Mouse (Mus musculus): Measurements from ENCODE around the gene Itgb2.

The Itgb2 gene

GRCm38 (mm10) chr10:77550874-77551273, 20.8 kb downstream of the Itgb2 start:
- no peak for DNase-seq (ENCODE audit: low spot score in 2 of 2)

GRCm38 (mm10) chr10:77552162-77552561, 22.1 kb downstream of the Itgb2 start:
- no peak for DNase-seq (ENCODE audit: low spot score in 2 of 2)

- DNase-seq (ENCODE audit: low spot score in 2 of 2) = no peak
Observed at GRCm38 (mm10) chr10:77553285-77553684, 23.2 kb downstream of the Itgb2 start.

- DNase-seq (ENCODE audit: low spot score in 2 of 2) = no peak
Observed at GRCm38 (mm10) chr10:77554918-77555317, 24.9 kb downstream of the Itgb2 start.

DNA sequence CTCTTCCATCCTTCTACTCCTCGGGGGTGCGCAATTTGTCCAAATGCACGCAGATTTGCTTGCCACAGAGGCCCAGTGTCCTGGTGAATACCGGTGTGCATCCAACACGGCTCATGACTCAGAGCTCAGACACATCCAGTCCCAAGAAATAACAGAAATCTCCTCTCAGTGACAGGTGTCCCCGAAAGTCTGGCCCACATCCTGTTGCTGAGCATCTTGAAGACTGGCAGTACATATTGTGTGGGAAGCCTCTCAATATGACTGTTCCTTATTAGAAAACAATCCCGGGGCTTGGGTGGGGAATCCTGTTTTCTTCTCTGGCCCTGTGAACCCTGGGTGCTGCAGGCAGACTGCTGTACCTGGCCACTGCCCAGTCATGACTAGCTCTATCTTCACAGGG, 26.6 kb downstream of the Itgb2 start:
- DNase-seq (ENCODE audit: low spot score in 2 of 2) = no peak

- DNase-seq (ENCODE audit: low spot score in 2 of 2) = no peak
Observed at GRCm38 (mm10) chr10:77557641-77558040, 27.6 kb downstream of the Itgb2 start.

- no peak for DNase-seq (ENCODE audit: low spot score in 2 of 2)
Observed at GRCm38 (mm10) chr10:77560090-77560489, 30.0 kb downstream of the Itgb2 start.

GRCm38 (mm10) chr10:77560830-77561229, 30.8 kb downstream of the Itgb2 start:
- DNase-seq (ENCODE audit: low spot score in 2 of 2) = no peak

DNA sequence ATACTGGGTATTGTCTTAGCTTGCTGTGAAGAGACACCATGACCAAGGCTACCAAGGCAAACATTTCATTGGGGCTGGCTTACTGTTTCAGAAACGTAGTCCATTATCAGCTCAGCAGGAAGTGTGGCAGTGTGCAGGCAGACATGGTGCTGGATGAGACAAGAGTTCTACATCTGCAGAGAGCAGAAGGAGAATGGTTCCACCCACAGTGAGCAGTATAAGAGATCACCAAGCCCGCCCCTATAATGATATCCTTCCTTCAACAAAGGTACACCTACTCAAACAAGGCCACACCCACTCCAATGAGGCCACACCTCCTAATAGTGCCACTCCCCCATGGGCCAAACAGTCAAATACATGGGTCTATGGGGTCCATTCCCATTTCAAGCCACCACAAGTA, 31.5 kb downstream of the Itgb2 start:
- DNase-seq (ENCODE audit: low spot score in 2 of 2) = no peak

GRCm38 (mm10) chr10:77565005-77565404, 35.0 kb downstream of the Itgb2 start:
- no peak for DNase-seq (ENCODE audit: low spot score in 2 of 2)

GRCm38 (mm10) chr10:77566651-77567050, 36.6 kb downstream of the Itgb2 start:
- DNase-seq (ENCODE audit: low spot score in 2 of 2) = peak in 1 of 2 experiments; percentile 56

GRCm38 (mm10) chr10:77569481-77569880, 39.4 kb downstream of the Itgb2 start:
- no peak for DNase-seq (ENCODE audit: low spot score in 2 of 2)

DNA sequence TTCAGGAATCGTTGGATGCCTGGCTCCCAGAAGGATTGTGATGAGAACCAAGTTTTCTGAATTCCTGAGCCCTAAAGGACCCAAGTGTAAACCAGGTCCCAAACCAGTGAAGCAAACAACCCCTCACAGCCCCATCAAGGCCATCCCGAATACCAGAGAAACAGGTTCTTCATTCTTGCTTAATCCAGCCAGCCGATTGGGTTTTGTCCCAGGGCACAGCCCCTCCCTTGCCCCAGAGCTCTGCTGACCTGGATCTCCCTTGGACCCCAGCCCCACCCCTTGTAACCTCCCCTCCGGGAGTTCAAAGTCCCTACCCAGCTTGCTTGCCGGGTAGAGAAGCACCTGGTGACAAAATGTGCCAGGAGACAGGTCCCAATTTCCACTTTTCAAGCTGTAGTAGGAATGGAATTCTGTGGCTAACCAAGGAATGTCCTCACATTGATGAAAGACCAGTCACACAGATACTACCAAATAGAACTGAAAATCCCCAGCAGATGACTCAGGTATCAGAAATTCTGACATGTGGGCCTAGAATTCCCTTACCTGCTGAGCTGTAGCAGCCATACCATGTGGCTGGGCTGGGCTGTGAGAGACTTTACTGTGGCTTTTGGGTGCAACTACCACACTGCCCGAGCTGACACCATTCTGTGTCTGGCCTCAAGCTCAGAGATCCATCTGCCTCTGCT, 40.1 kb downstream of the Itgb2 start:
- no peak for DNase-seq (ENCODE audit: low spot score in 2 of 2)

GRCm38 (mm10) chr10:77572225-77572624, 42.2 kb downstream of the Itgb2 start:
- no peak for DNase-seq (ENCODE audit: low spot score in 2 of 2)

DNA sequence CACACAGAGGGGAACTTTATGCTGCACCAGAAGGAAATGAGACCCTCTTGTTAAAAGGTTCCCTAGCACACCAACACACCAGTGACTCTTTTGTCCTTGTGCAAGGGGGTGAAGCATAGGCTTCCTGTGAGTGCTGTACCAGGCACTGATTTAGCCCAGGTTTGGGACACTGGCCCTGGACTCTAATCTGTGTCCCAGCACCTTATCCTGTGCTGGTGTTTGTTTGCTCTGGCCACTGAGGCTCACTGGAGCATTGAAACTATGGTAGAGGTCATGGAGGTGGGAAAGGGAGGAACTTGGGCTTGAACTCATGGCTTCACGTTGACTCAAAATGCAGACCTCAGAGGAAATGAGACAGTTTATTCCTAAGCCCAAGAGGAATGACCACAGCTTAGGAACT, 43.1 kb downstream of the Itgb2 start:
- no peak for DNase-seq (ENCODE audit: low spot score in 2 of 2)

DNA sequence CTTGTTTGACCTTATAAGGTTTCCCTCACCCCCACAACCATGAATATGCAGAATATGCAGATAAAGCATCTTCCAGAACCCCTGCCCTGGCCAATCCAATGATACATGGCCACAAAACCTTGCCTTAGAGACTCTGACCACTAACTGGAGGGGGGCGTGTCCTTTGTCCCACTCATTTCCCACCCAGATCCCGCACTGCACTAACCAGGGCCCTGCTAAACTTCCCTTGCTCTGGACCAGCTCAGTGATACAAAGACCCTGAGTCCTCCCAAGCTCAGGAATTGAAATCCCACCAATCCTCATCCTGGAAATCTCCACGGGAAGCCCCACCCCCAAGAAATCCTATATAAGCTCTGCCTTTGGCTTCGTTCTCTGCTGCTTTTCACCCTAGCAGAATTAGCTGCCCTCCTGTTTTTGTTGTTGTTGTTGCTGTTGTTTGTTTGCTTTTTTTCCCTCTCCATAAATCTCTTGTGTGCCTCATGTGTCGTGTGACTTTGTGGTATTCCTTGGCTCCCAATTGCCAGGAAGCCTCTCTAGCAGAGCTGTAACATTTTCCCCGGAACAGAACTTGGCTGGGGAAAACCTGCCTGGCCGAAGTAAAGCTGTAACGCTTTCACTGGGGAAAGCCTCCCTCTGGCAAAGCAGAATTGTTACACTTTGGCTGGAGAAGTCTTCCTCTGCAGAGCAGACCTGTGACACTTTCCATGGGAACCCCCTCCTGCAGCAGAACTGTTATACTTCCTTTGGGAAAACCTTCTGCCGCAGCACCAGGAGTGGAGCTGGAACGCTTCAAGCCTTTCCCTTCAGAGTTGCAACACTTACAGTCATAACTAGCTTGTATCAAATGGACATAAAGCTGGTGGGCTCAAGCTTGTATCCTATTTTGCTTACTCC, 50.2 kb downstream of the Itgb2 start:
- no peak for DNase-seq (ENCODE audit: low spot score in 2 of 2)

DNA sequence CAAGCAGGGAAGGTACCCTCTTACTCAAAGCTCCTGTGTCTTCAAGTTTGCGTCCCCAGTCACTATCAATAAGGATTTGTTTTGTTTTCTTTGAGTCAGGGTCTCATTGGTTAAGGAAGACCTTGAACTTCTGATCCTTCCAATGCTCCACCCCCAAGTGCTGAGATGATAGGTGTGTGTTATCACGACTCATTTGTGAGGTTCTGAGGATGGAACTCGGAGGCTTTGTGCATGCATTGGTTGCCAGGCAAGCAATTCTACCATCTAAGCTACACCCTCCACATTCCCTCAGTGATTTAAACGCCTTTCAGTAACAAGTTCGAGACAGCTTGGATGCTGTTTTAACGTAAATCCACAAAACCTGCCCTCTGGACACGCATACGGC, 51.0 kb downstream of the Itgb2 start:
- DNase-seq (ENCODE audit: low spot score in 2 of 2) = no peak

- DNase-seq (ENCODE audit: low spot score in 2 of 2) = peak; percentile 89 to 91
Observed at GRCm38 (mm10) chr10:77581408-77582284, 51.6 kb downstream of the Itgb2 start, which contains the start of gene Pttg1ip. Gene Pttg1ip (plus strand): TSS chr10:77581720.

DNA sequence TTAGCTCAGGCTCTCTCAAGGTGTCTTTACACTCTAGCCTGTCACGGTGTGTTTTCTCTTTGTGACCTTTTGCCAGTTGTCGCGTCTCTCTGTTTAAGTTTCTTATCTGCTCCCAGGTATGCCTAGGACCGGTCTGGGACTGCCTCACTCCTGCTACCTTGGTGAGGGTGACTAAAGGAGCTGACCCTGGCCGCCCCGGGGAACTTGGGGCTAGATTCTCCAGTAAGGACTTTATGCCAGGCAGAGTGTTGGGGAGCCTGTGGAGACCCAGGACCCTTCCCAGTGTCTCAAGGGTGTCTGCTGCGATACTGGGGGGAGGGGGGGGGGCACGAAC, 52.2 kb downstream of the Itgb2 start:
- no peak for DNase-seq (ENCODE audit: low spot score in 2 of 2)

GRCm38 (mm10) chr10:77583795-77584422, 53.9 kb downstream of the Itgb2 start:
- DNase-seq (ENCODE audit: low spot score in 2 of 2) = no peak

- DNase-seq (ENCODE audit: low spot score in 2 of 2) = no peak
Observed at GRCm38 (mm10) chr10:77586637-77587036, 56.6 kb downstream of the Itgb2 start.

Measured in frontal cortex, postnatal 14 days (tissue).